Mouse (Mus musculus) spleen, adult 12 weeks (tissue): ENCODE results near the gene Hsd17b3.

Source experiments
- DNase-seq: peaks from one replicate; pipeline ENCODE4 v3.0.0; 2022; ENCODE audit warnings: low spot score

Hsd17b3 gene

DNA sequence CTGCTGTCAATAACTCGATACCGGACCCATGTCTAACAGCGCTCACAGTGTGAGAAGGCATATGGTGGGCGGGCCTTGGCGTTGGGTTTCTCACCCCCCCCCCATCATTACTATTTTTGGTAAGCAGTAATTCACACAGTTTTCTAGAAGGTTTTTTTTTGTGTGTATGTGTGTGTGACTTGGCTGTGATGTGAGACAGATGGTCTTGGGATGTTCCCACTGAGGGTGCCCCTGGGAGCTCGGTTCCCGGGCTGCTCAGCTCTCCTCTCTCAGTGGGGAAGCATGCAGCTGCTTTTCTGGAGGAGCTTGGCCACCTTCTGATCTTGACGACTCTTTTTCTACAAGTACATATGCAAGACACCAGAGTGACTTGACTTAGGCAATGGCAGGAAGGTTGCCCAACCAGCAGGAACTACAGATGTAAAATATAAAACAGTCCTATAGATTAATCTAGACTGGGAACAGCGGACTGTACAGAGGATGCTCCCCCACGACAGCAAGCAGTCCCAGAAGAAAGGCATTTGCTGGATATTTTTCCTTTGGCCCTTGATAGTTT is 70.4 kb downstream of the Hsd17b3 start:
- DNase-seq, result no peak

DNA sequence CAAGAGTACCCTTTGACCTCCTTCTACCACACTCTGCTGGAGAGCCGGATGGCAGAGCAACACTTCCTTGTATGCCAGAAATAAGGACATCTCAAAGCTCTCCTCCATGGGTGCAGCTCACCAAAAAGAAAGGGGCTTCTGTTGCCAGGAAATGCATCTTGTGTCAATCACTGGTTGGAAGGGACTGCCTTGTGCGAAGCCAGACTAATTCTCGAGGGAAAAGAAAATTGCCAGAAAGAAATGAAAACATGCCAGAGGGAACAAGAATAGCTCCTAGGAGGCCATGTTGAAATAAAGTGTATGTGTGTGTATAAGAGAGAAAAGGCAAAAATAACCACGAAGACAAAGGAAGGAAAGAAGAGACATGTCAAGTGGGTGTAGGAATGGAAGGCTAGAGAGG is 73.0 kb downstream of the Hsd17b3 start:
- DNase-seq, result no peak

DNA sequence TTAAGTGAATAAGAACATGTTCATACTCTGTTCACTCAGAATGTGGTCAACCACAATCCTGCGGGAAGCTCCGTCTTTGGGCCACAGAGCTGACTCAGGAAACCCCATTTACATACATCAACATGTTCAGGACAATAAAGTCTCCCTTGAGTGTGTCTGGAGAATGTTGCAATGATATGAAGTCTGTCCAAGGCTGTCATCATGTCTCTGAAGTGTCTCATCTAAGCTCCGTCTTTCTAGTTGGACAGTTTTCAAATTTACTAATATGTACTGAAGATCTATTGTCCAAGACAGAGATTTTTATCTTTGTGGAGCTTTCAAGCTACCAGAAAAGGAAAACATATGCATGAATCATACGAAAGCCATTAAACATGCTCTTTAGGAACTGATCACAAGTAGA is 77.9 kb downstream of the Hsd17b3 start:
- no peak for DNase-seq
